Mouse (Mus musculus): ENCODE measurements at regions not wholly inside any gene's neighbourhood (a gene's known extent, or its start where the extent isn't known, plus 50 kb on each side); places are given as distances from the start of the nearest gene placed in this dataset.
A peak's percentile ranks its signal among the peaks of the same experiment; 100 is the strongest.

GRCm38 (mm10) chr5:80659530-80659929 is 360.4 kb upstream of the Adgrl3 start:
- Histone ChIP-seq H3K4me2 (ENCODE audit: low read depth, low read length) (no peak overlapping the region), H3K9ac (ENCODE audit: low read depth, low read length) (no peak overlapping the region), H3K27me3 (replicated peaks; ENCODE audit: control insufficient read depth, insufficient read depth, low read length) (no peaks in the 10 kb centered on the region), H3K27ac (replicated peaks; ENCODE audit: low read depth, low read length) (no peak overlapping the region), H3K9me3 (ENCODE audit: control insufficient read depth, low read length) (no peaks in the 10 kb centered on the region), H3K36me3 (ENCODE audit: control insufficient read depth, insufficient read depth, low read length) (no peaks in the 10 kb centered on the region), H3K4me1 (ENCODE audit: control insufficient read depth, insufficient read depth, low read length) (no peaks in the 10 kb centered on the region; the same call in 1 of the 2 replicates), H3K4me3 (ENCODE audit: low read depth, low read length) (no peak overlapping the region)
- ATAC-seq (ENCODE audit: low read depth) (no peak), DNase-seq (ENCODE audit: low spot score) (peak; percentile 67)
- 44% methylated on average over 3 of the region's 3 CpGs for WGBS

GRCm38 (mm10) chr5:80670258-80670947 is 349.5 kb upstream of the Adgrl3 start:
- H3K9ac ChIP-seq (ENCODE audit: low read depth, low read length) = no peak overlapping the region
- H3K9me3 ChIP-seq (ENCODE audit: control insufficient read depth, low read length) = no peaks in the 10 kb centered on the region
- no peaks in the 10 kb centered on the region for H3K27me3 ChIP-seq (replicated peaks; ENCODE audit: control insufficient read depth, insufficient read depth, low read length)
- no peaks in the 10 kb centered on the region for H3K36me3 ChIP-seq (ENCODE audit: control insufficient read depth, insufficient read depth, low read length)
- no peak overlapping the region for H3K4me2 ChIP-seq (ENCODE audit: low read depth, low read length)
- ATAC-seq (ENCODE audit: low read depth) (no peak), DNase-seq (ENCODE audit: low spot score) (peak; percentile 39)
- no peaks in the 10 kb centered on the region for H3K4me1 ChIP-seq (ENCODE audit: control insufficient read depth, insufficient read depth, low read length)
- H3K4me3 ChIP-seq (ENCODE audit: low read depth, low read length) = no peak overlapping the region
- WGBS = 66% methylated on average over 7 of the region's 7 CpGs
- no peak overlapping the region for H3K27ac ChIP-seq (replicated peaks; ENCODE audit: low read depth, low read length)

GRCm38 (mm10) chr5:80683431-80683830 is 336.5 kb upstream of the Adgrl3 start:
- Histone ChIP-seq H3K4me3 (ENCODE audit: low read depth, low read length) (no peak overlapping the region), H3K9ac (ENCODE audit: low read depth, low read length) (no peak overlapping the region), H3K36me3 (ENCODE audit: control insufficient read depth, insufficient read depth, low read length) (no peaks in the 10 kb centered on the region), H3K4me1 (ENCODE audit: control insufficient read depth, insufficient read depth, low read length) (no peaks in the 10 kb centered on the region), H3K27me3 (replicated peaks; ENCODE audit: control insufficient read depth, insufficient read depth, low read length) (no peaks in the 10 kb centered on the region), H3K4me2 (ENCODE audit: low read depth, low read length) (no peak overlapping the region), H3K27ac (replicated peaks; ENCODE audit: low read depth, low read length) (no peak overlapping the region), H3K9me3 (ENCODE audit: control insufficient read depth, low read length) (no peaks in the 10 kb centered on the region)
- ATAC-seq (ENCODE audit: low read depth) (no peak), DNase-seq (ENCODE audit: low spot score) (no peak)
- WGBS = 62% methylated on average over 2 of the region's 2 CpGs

- H3K27ac ChIP-seq (replicated peaks; ENCODE audit: low read depth, low read length) = no peak overlapping the region
- no peaks in the 10 kb centered on the region for H3K4me1 ChIP-seq (ENCODE audit: control insufficient read depth, insufficient read depth, low read length)
- H3K27me3 ChIP-seq (replicated peaks; ENCODE audit: control insufficient read depth, insufficient read depth, low read length) = no peaks in the 10 kb centered on the region
- no peaks in the 10 kb centered on the region for H3K9me3 ChIP-seq (ENCODE audit: control insufficient read depth, low read length)
- H3K9ac ChIP-seq (ENCODE audit: low read depth, low read length) = no peak overlapping the region
- no peak for DNase-seq (ENCODE audit: low spot score)
- H3K36me3 ChIP-seq (ENCODE audit: control insufficient read depth, insufficient read depth, low read length) = no peaks in the 10 kb centered on the region
- 77% methylated on average over 2 of the region's 2 CpGs for WGBS
- no peak overlapping the region for H3K4me2 ChIP-seq (ENCODE audit: low read depth, low read length)
- H3K4me3 ChIP-seq (ENCODE audit: low read depth, low read length) = no peak overlapping the region
- ATAC-seq (ENCODE audit: low read depth) = no peak
Measured at GRCm38 (mm10) chr5:80700848-80701247, 319.1 kb upstream of the Adgrl3 start.

- Histone ChIP-seq H3K36me3 (ENCODE audit: control insufficient read depth, insufficient read depth, low read length) (no peaks in the 10 kb centered on the region), H3K27me3 (replicated peaks; ENCODE audit: control insufficient read depth, insufficient read depth, low read length) (no peaks in the 10 kb centered on the region), H3K9ac (ENCODE audit: low read depth, low read length) (no peak overlapping the region), H3K27ac (replicated peaks; ENCODE audit: low read depth, low read length) (no peak overlapping the region), H3K4me2 (ENCODE audit: low read depth, low read length) (no peak overlapping the region), H3K4me3 (ENCODE audit: low read depth, low read length) (no peak overlapping the region), H3K9me3 (ENCODE audit: control insufficient read depth, low read length) (no peaks in the 10 kb centered on the region), H3K4me1 (ENCODE audit: control insufficient read depth, insufficient read depth, low read length) (no peaks in the 10 kb centered on the region)
- 51% methylated on average over 2 of the region's 2 CpGs for WGBS
- ATAC-seq (ENCODE audit: low read depth) (no peak), DNase-seq (ENCODE audit: low spot score) (no peak)
Measured at GRCm38 (mm10) chr5:80704732-80705131, 315.2 kb upstream of the Adgrl3 start.

- DNase-seq (ENCODE audit: low spot score) (no peak), ATAC-seq (ENCODE audit: low read depth) (no peak)
- Histone ChIP-seq H3K4me2 (ENCODE audit: low read depth, low read length) (no peak overlapping the region), H3K36me3 (ENCODE audit: control insufficient read depth, insufficient read depth, low read length) (no peaks in the 10 kb centered on the region), H3K27me3 (replicated peaks; ENCODE audit: control insufficient read depth, insufficient read depth, low read length) (no peaks in the 10 kb centered on the region), H3K4me3 (ENCODE audit: low read depth, low read length) (no peak overlapping the region), H3K9ac (ENCODE audit: low read depth, low read length) (no peak overlapping the region), H3K27ac (replicated peaks; ENCODE audit: low read depth, low read length) (no peak overlapping the region), H3K9me3 (ENCODE audit: control insufficient read depth, low read length) (no peaks in the 10 kb centered on the region), H3K4me1 (ENCODE audit: control insufficient read depth, insufficient read depth, low read length) (no peaks in the 10 kb centered on the region)
- 58% methylated on average over 8 of the region's 8 CpGs for WGBS
Measured at GRCm38 (mm10) chr5:80706645-80707056, 313.3 kb upstream of the Adgrl3 start.

All from embryonic facial prominence, embryonic 14.5 days (tissue).